Mouse (Mus musculus) midbrain, embryonic 16.5 days (tissue): ENCODE data around the gene Trim59. TPM values are rescaled to one million over a fixed set of nuclear protein-coding genes. Genes with fewer than 3 reads are reported as not detected.

Source experiments
- ATAC-seq: fragments of 200-750 bp; cut with Nextera tagmentation; 2 replicates; pipeline ENCODE4 v1.8.0; 2017; ENCODE audit warnings: moderate TSS enrichment
- H3K27ac ChIP-seq: fragments of 300-500 bp; sonication (generic); 2 replicates; pipeline ENCODE4 v1.5.1; 2014; ENCODE audit warnings: mild to moderate bottlenecking, low read length, mixed read lengths
- H3K27me3 ChIP-seq: fragments of 300-500 bp; sonication (generic); 2 replicates; pipeline ENCODE4 v1.6.1; 2014; ENCODE audit warnings: low read depth, low read length, mixed read lengths; ENCODE audit not compliant: control insufficient read depth, insufficient read depth
- H3K36me3 ChIP-seq: fragments of 300-500 bp; sonication (generic); 2 replicates; pipeline ENCODE4 v1.6.1; 2014; ENCODE audit warnings: mild to moderate bottlenecking, low read length, moderate library complexity, mixed read lengths; ENCODE audit not compliant: control insufficient read depth, insufficient read depth
- H3K4me1 ChIP-seq: fragments of 300-500 bp; sonication (generic); 2 replicates; pipeline ENCODE4 v1.6.1; 2014; ENCODE audit warnings: mild to moderate bottlenecking, low read length, mixed read lengths; ENCODE audit not compliant: control insufficient read depth, insufficient read depth
- H3K4me2 ChIP-seq: fragments of 300-500 bp; sonication (generic); 2 replicates; pipeline ENCODE4 v1.6.1; 2014; ENCODE audit warnings: mild to moderate bottlenecking, low read length, mixed read lengths
- H3K4me3 ChIP-seq: fragments of 300-500 bp; sonication (generic); 2 replicates; pipeline ENCODE4 v1.5.1; 2014; ENCODE audit warnings: low read depth, mild to moderate bottlenecking, low read length, moderate library complexity, mixed read lengths
- H3K9ac ChIP-seq: fragments of 300-500 bp; sonication (generic); 2 replicates; pipeline ENCODE4 v1.6.1; 2014; ENCODE audit warnings: low read depth, low read length, mixed read lengths
- H3K9me3 ChIP-seq: fragments of 300-500 bp; sonication (generic); replicated peaks from 2 replicates; pipeline ENCODE4 v1.6.1; 2014; ENCODE audit warnings: mild to moderate bottlenecking, low read length, mixed read lengths; ENCODE audit not compliant: control insufficient read depth, poor library complexity, severe bottlenecking
- WGBS: fragments of 180-500 bp; shearing (Covaris S2); extraction: QIAGEN DNeasy Blood & Tissue Kit; methylation state at CpG from one replicate; pipeline ENCODE4 v1.1.7; 2014; 5-methylcytosine and 5-hydroxymethylcytosine counted together
- microRNA counts: library from miRNA; unstranded; fragments of <30 nt; microRNA quantifications from one replicate; lab custom pipeline; 2016
- microRNA-seq: library from miRNA; unstranded; fragments of <30 nt; microRNA quantifications from one replicate; pipeline ENCODE4, GENCODE M21; 2017
- polyA plus RNA-seq: library from polyadenylated mRNA; unstranded; fragments of >200 nt; fragmentation: Nextera tagmentation; extraction: Ambion mirVana; gene quantifications from 2 replicates; pipeline ENCODE4 v1.2.1, GENCODE M21; 2015

Gene Trim59
- polyA plus RNA-seq, 1 experiment from 2014 or later = 31.9 TPM

DNA sequence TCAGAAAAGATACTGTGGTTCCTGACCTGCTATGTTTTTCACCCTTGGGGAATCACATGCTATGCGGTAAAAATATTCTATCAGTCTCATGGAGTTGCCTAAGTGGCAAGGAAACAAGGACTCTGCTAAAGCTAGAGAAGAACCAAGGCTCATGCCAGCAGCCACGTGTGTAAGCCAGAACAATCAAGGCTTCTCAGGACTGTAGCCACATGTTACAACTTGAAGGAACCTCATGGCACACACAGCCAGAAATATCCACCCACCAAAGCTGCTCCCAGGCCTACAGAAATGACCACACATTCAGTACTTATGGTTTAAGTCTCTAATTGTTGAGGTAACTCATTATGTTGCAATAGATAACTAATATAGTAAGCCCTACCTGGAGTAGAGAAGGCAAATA lies 58.0 kb downstream of the Trim59 start:
- Histone ChIP-seq H3K4me2 (no peak overlapping the region), H3K27me3 (no peaks in the 10 kb centered on the region), H3K4me1 (no peaks in the 10 kb centered on the region), H3K4me3 (no peak overlapping the region), H3K9ac (no peak overlapping the region), H3K36me3 (no peaks in the 10 kb centered on the region), H3K27ac (no peak overlapping the region), H3K9me3 (no peaks in the 10 kb centered on the region)
- WGBS = 92% methylated on average over 2 of the region's 2 CpGs
- no peak for ATAC-seq

MicroRNAs encoded within 50 kb of the gene (microRNA counts, 519-probe panel; counts per million panel counts)
- microRNA mmu-miR-15b (lab: Ali Mortazavi, UCI) = 3,546 counts per million, percentile 95 among the panel's probes with 10 or more counts

Small RNA genes within 50 kb of the gene (microRNA-seq; reads per million reads assigned to microRNA genes)
- 1,002 reads per million, percentile 80 among the genes with 10 or more reads in this experiment for gene Mir15b
- gene Mir16-2 = 245 reads per million, percentile 64 among the genes with 10 or more reads in this experiment

Other genes starting within 250 kb of the Trim59 start
- 3.4 and 3.8 TPM in 2 replicates for gene 1110032F04Rik, start 175.2 kb downstream of the Trim59 start, polyA plus RNA-seq
- 7.2 and 8.6 TPM in 2 replicates for gene Ift80, start 40.2 kb downstream of the Trim59 start, polyA plus RNA-seq
- gene Smc4, start 40.0 kb downstream of the Trim59 start, polyA plus RNA-seq = 23.4 and 30.3 TPM in 2 replicates
- 30.3 and 30.5 TPM in 2 replicates for gene Kpna4, start 82.4 kb upstream of the Trim59 start, polyA plus RNA-seq
- not detected in 2 replicates for gene Arl14, start 177.7 kb upstream of the Trim59 start, polyA plus RNA-seq